In the genomic region with DNA sequence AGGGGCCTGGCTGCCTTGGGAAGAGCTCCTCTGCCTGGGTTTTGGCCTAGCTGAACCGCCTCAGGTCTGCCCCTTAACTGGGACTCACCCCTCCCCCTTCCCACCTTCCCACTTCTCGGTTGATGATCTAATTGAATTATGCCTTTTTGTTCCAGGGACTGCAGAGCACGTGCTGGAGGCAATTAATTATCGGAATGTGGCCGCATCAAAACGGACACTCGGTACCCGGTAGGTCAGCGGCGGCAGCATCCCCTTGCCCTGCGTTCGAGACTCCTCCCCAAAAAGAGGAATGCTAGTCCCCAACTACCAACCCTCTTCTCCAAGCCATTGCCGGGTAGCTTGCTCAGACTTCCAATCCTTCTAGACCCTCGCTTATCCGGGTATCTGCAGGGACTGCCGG, we compare ENCODE assay signal across 14 mouse cellular contexts. TPM values are rescaled to one million over a fixed set of nuclear protein-coding genes. Genes with fewer than 3 reads are reported as not detected.
A peak's percentile ranks its signal among the peaks of the same experiment; 100 is the strongest.
DNase-seq lines count a peak whose midpoint lies in the region; ATAC-seq and TF ChIP-seq lines count a peak whose summit lies in the region.
"Had no signal": no experiment of that assay in that cellular context is flagged by ENCODE, and none has a peak within 500 bp of the region (broad histone marks: within the 10 kb centered on the region; RNA-seq: fewer than 3 reads in every experiment).

No protein-coding gene starts in this region.

- H3K79me2 ChIP-seq in heart, adult 2 months (replicated peaks; ENCODE audit: control insufficient read depth, insufficient read depth, low read length), result no peaks in the 10 kb centered on the region

- H3K4me3 ChIP-seq in forebrain, embryonic 15.5 days, result no peak overlapping the region
- peak overlapping the region; percentile 16 for H3K4me3 ChIP-seq in limb, embryonic 13.5 days
- no peak overlapping the region for H3K4me3 ChIP-seq in neural tube, embryonic 13.5 days
- H3K4me3 ChIP-seq in heart, adult 2 months, result no peak overlapping the region
- no peak overlapping the region for H3K4me3 ChIP-seq in kidney, embryonic 16.5 days (ENCODE audit: low read length)
- H3K4me3 ChIP-seq: lung, embryonic 15.5 days had no signal

- H3K27me3 ChIP-seq in forebrain, embryonic 15.5 days, result peaks cover 18% of the 10 kb centered on the region
- peaks cover 79% of the 10 kb centered on the region for H3K27me3 ChIP-seq in limb, embryonic 13.5 days
- peaks cover 44% of the 10 kb centered on the region for H3K27me3 ChIP-seq in neural tube, embryonic 13.5 days
- peaks cover 16% of the 10 kb centered on the region for H3K27me3 ChIP-seq in heart, adult 2 months (ENCODE audit: control insufficient read depth, insufficient read depth, low read length)
- peaks cover 82% of the 10 kb centered on the region for H3K27me3 ChIP-seq in kidney, embryonic 16.5 days (ENCODE audit: insufficient read depth, low read length)

- no peak for TF ChIP-seq POLR2A in heart, adult 2 months (IDR thresholded peaks at IDR 0.05; ENCODE audit: insufficient read depth, low read depth, low read length)

- no peak for TF ChIP-seq EP300 in heart, adult 2 months (IDR thresholded peaks at IDR 0.05; ENCODE audit: insufficient read depth, low read depth, low read length)

- ATAC-seq in forebrain, embryonic 15.5 days (replicated peaks), result no peak
- ATAC-seq in limb, embryonic 13.5 days (ENCODE audit: low FRiP score, low read depth), result no peak
- ATAC-seq in neural tube, embryonic 13.5 days (ENCODE audit: low read depth), result no peak
- ATAC-seq in kidney, embryonic 16.5 days (ENCODE audit: low FRiP score, low TSS enrichment), result no peak

- H3K4me1 ChIP-seq in forebrain, embryonic 15.5 days, result peaks cover 19% of the 10 kb centered on the region
- no peaks in the 10 kb centered on the region for H3K4me1 ChIP-seq in limb, embryonic 13.5 days
- no peaks in the 10 kb centered on the region for H3K4me1 ChIP-seq in neural tube, embryonic 13.5 days (replicated peaks)
- H3K4me1 ChIP-seq in heart, adult 2 months (ENCODE audit: control insufficient read depth, insufficient read depth, low read length), result no peaks in the 10 kb centered on the region
- H3K4me1 ChIP-seq in kidney, embryonic 16.5 days (ENCODE audit: insufficient read depth, low read length), result peaks cover 6% of the 10 kb centered on the region; the same call in 1 of the 2 replicates

- peak overlapping the region; percentile 6; the same call in 1 of the 2 replicates for H3K4me2 ChIP-seq in forebrain, embryonic 15.5 days (replicated peaks)
- peak overlapping the region; percentile 37 for H3K4me2 ChIP-seq in limb, embryonic 13.5 days (replicated peaks)
- peak overlapping the region; percentile 33 for H3K4me2 ChIP-seq in neural tube, embryonic 13.5 days
- no peak overlapping the region for H3K4me2 ChIP-seq in kidney, embryonic 16.5 days (replicated peaks; ENCODE audit: low read depth, low read length)
- H3K4me2 ChIP-seq: lung, embryonic 15.5 days had no signal

- no peak overlapping the region for H3K9ac ChIP-seq in forebrain, embryonic 15.5 days (replicated peaks)
- no peak overlapping the region for H3K9ac ChIP-seq in limb, embryonic 13.5 days
- no peak overlapping the region for H3K9ac ChIP-seq in neural tube, embryonic 13.5 days
- no peak overlapping the region for H3K9ac ChIP-seq in heart, adult 2 months (ENCODE audit: low read depth, low read length)
- H3K9ac ChIP-seq in kidney, embryonic 16.5 days (replicated peaks; ENCODE audit: low read length), result no peak overlapping the region
- H3K9ac ChIP-seq: lung, embryonic 15.5 days had no signal

- intact Hi-C loops in heart, adult 2 months (cut with DNase I), result no loop called here

- peak; percentile 28 for DNase-seq in embryo, embryonic 10 days (ENCODE audit: low spot score)
- DNase-seq in embryo, embryonic 11 days, result no peak
- no peak for DNase-seq in heart, adult 2 months
- no peak for DNase-seq in thymus, adult 18-20 months
- DNase-seq: kidney, adult 2 months; thymus, adult 2 months had no signal

- H3K27ac ChIP-seq in forebrain, embryonic 15.5 days (replicated peaks), result no peak overlapping the region
- H3K27ac ChIP-seq in limb, embryonic 13.5 days, result no peak overlapping the region
- H3K27ac ChIP-seq in neural tube, embryonic 13.5 days (replicated peaks), result no peak overlapping the region
- no peak overlapping the region for H3K27ac ChIP-seq in heart, adult 2 months
- no peak overlapping the region for H3K27ac ChIP-seq in kidney, embryonic 16.5 days (ENCODE audit: low read length)
- H3K27ac ChIP-seq: lung, embryonic 15.5 days had no signal

- no peaks in the 10 kb centered on the region for H3K9me3 ChIP-seq in forebrain, embryonic 15.5 days
- no peaks in the 10 kb centered on the region for H3K9me3 ChIP-seq in limb, embryonic 13.5 days
- no peaks in the 10 kb centered on the region for H3K9me3 ChIP-seq in neural tube, embryonic 13.5 days
- H3K9me3 ChIP-seq in kidney, embryonic 16.5 days (ENCODE audit: low read length), result peaks cover 5% of the 10 kb centered on the region; the same call in 1 of the 2 replicates
- H3K9me3 ChIP-seq: lung, embryonic 15.5 days had no signal

- no peak for TF ChIP-seq CTCF in heart, adult 2 months (IDR thresholded peaks at IDR 0.05)

- 16% methylated on average over 16 of the region's 16 CpGs for WGBS in forebrain, embryonic 15.5 days
- 9% methylated on average over 16 of the region's 16 CpGs for WGBS in limb, embryonic 13.5 days
- WGBS in neural tube, embryonic 13.5 days, result 21% methylated on average over 16 of the region's 16 CpGs
- WGBS in heart, adult 2 months, result 16% methylated on average over 16 of the region's 16 CpGs
- WGBS in kidney, embryonic 16.5 days, result 24% methylated on average over 16 of the region's 16 CpGs

- H3K36me3 ChIP-seq in forebrain, embryonic 15.5 days, result no peaks in the 10 kb centered on the region
- no peaks in the 10 kb centered on the region for H3K36me3 ChIP-seq in limb, embryonic 13.5 days
- H3K36me3 ChIP-seq in neural tube, embryonic 13.5 days, result no peaks in the 10 kb centered on the region
- H3K36me3 ChIP-seq in heart, adult 2 months (ENCODE audit: control insufficient read depth, insufficient read depth, low read length), result no peaks in the 10 kb centered on the region
- H3K36me3 ChIP-seq in kidney, embryonic 16.5 days (ENCODE audit: insufficient read depth, low read length), result no peaks in the 10 kb centered on the region
- H3K36me3 ChIP-seq: G1E; lung, embryonic 15.5 days had no signal

RNA-seq across cellular contexts. Expression of gene Zic3, which starts 5.6 kb away (rescaled TPM):
- polyA plus RNA-seq in forebrain, embryonic 15.5 days (2015; fragmentation: Nextera tagmentation; extraction: Ambion mirVana), result 13.7 and 14.4 TPM in 2 replicates
- polyA plus RNA-seq in limb, embryonic 13.5 days (2015; fragmentation: Nextera tagmentation; extraction: Ambion mirVana), result 8.6 and 9.1 TPM in 2 replicates
- polyA plus RNA-seq in neural tube, embryonic 13.5 days (2015; fragmentation: Nextera tagmentation; extraction: Ambion mirVana), result 14.9 and 16.3 TPM in 2 replicates
- not detected for total RNA-seq in heart, adult 2 months (2021)
- 0.12 TPM in 1 of 2 replicates, not detected in the other for polyA plus RNA-seq in heart, adult 2 months (2012; rRNA removed)
- not detected in 2 replicates for polyA plus RNA-seq in kidney, embryonic 16.5 days (2015; fragmentation: Nextera tagmentation; extraction: Ambion mirVana)
- total RNA-seq: gastrocnemius, postnatal 4 days had no signal
- polyA plus RNA-seq: G1E; heart, postnatal 0 days; kidney, adult 2 months; lung, embryonic 15.5 days; thymus, adult 2 months had no signal
